Mouse (Mus musculus) myocyte (in vitro differentiated cells): ENCODE results near the gene Mapk13.

ENCODE experiments used
- POLR2A ChIP-seq: IDR thresholded peaks from one replicate; pipeline ENCODE4 v1.6.1; 2011; ENCODE audit warnings: low read depth, mild to moderate bottlenecking, control low read depth, moderate library complexity; ENCODE audit not compliant: insufficient read length
- TCF12 ChIP-seq: IDR thresholded peaks from one replicate; pipeline ENCODE4 v1.6.1; 2011; ENCODE audit warnings: mild to moderate bottlenecking, control low read depth; ENCODE audit not compliant: poor library complexity, insufficient read depth, severe bottlenecking
- USF1 ChIP-seq: IDR thresholded peaks from one replicate; pipeline ENCODE4 v1.6.1; 2011; ENCODE audit warnings: low read depth, mild to moderate bottlenecking, control low read depth, moderate library complexity

GRCm38 (mm10) chr17:28802006-28802481 lies 32.9 kb downstream of the Mapk13 start:
- no peak for TF ChIP-seq POLR2A
- no peak for TF ChIP-seq USF1
- TF ChIP-seq TCF12 = no peak
